Mouse (Mus musculus) stomach, postnatal 0 days (tissue): ENCODE measurements around the gene Zfp566.

ENCODE experiments used
- CTCF ChIP-seq: IDR thresholded peaks from 2 replicates; pipeline ENCODE4 v1.5.1; 2016; ENCODE audit warnings: antibody characterized with exemption, low read depth, mild to moderate bottlenecking, moderate library complexity
- EP300 ChIP-seq: optimal IDR thresholded peaks from 2 replicates; pipeline ENCODE3; 2016; ENCODE audit warnings: antibody characterized with exemption

DNA sequence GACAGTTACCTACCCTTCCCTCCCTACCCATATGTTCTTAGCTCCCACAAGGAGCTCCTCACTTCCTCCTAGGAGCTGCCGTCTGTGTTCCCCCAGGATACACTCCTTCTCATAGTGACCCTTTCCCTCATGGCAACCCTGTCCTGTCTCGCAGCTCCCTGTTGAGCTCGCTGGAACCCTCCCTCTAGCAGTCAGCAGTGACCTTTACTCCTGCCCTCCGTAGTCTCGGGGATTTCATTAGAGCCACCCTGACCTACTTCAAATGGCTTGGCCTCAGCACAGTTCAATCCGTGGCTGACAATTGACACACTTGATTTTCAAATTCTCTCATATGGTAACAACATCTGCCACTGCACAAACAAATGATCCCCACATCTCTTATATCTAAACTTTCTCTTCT is 59.6 kb downstream of the Zfp566 start:
- TF ChIP-seq EP300 (no peak), CTCF (no peak)
